Mouse (Mus musculus): ENCODE results near the gene Ecm2. TPM values are rescaled to one million over a fixed set of nuclear protein-coding genes. Genes with fewer than 3 reads are reported as not detected.

Ecm2 gene
- polyA plus RNA-seq, 1 experiment from 2014 or later: 1.1 TPM

GRCm38 (mm10) chr13:49466393-49467075, 38.1 kb upstream of the Ecm2 start:
- Histone ChIP-seq H3K27ac (ENCODE audit: low read depth, low read length) (peak overlapping the region; percentile 35; the same call in 1 of the 2 replicates), H3K4me3 (ENCODE audit: low read depth, low read length) (no peak overlapping the region), H3K9me3 (ENCODE audit: control insufficient read depth) (no peaks in the 10 kb centered on the region), H3K4me2 (replicated peaks; ENCODE audit: low read depth) (no peak overlapping the region), H3K9ac (ENCODE audit: low read depth, low read length) (no peak overlapping the region), H3K36me3 (ENCODE audit: control insufficient read depth, insufficient read depth) (peaks cover 25% of the 10 kb centered on the region), H3K27me3 (replicated peaks; ENCODE audit: control insufficient read depth, insufficient read depth, low read length) (no peaks in the 10 kb centered on the region), H3K4me1 (replicated peaks; ENCODE audit: control insufficient read depth, insufficient read depth, low read length) (no peaks in the 10 kb centered on the region)
- WGBS: 76% methylated on average over 11 of the region's 11 CpGs
- ATAC-seq: no peak
- no peak for TF ChIP-seq CTCF (IDR thresholded peaks at IDR 0.05; ENCODE audit: low read depth)

- Histone ChIP-seq H3K9me3 (ENCODE audit: control insufficient read depth) (no peaks in the 10 kb centered on the region), H3K36me3 (ENCODE audit: control insufficient read depth, insufficient read depth) (peaks cover 14% of the 10 kb centered on the region), H3K27ac (ENCODE audit: low read depth, low read length) (no peak overlapping the region), H3K4me3 (ENCODE audit: low read depth, low read length) (no peak overlapping the region), H3K4me1 (replicated peaks; ENCODE audit: control insufficient read depth, insufficient read depth, low read length) (no peaks in the 10 kb centered on the region), H3K9ac (ENCODE audit: low read depth, low read length) (no peak overlapping the region), H3K4me2 (replicated peaks; ENCODE audit: low read depth) (no peak overlapping the region), H3K27me3 (replicated peaks; ENCODE audit: control insufficient read depth, insufficient read depth, low read length) (no peaks in the 10 kb centered on the region)
- ATAC-seq: no peak
- no peak for TF ChIP-seq CTCF (IDR thresholded peaks at IDR 0.05; ENCODE audit: low read depth)
- 68% methylated on average over 2 of the region's 2 CpGs for WGBS
Observed at GRCm38 (mm10) chr13:49467585-49467984, 37.0 kb upstream of the Ecm2 start.

- Histone ChIP-seq H3K36me3 (ENCODE audit: control insufficient read depth, insufficient read depth) (peaks cover 14% of the 10 kb centered on the region), H3K4me2 (replicated peaks; ENCODE audit: low read depth) (no peak overlapping the region), H3K4me3 (ENCODE audit: low read depth, low read length) (no peak overlapping the region), H3K27ac (ENCODE audit: low read depth, low read length) (no peak overlapping the region), H3K9ac (ENCODE audit: low read depth, low read length) (no peak overlapping the region), H3K27me3 (replicated peaks; ENCODE audit: control insufficient read depth, insufficient read depth, low read length) (no peaks in the 10 kb centered on the region), H3K9me3 (ENCODE audit: control insufficient read depth) (no peaks in the 10 kb centered on the region), H3K4me1 (replicated peaks; ENCODE audit: control insufficient read depth, insufficient read depth, low read length) (no peaks in the 10 kb centered on the region)
- peak; percentile 35 for TF ChIP-seq CTCF (IDR thresholded peaks at IDR 0.05; ENCODE audit: low read depth)
- ATAC-seq: no peak
- 92% methylated on average over 5 of the region's 5 CpGs for WGBS
Observed at GRCm38 (mm10) chr13:49469002-49469401, 35.6 kb upstream of the Ecm2 start.

- no peak for TF ChIP-seq CTCF (IDR thresholded peaks at IDR 0.05; ENCODE audit: low read depth)
- ATAC-seq: no peak
- Histone ChIP-seq H3K9me3 (ENCODE audit: control insufficient read depth) (no peaks in the 10 kb centered on the region), H3K27me3 (replicated peaks; ENCODE audit: control insufficient read depth, insufficient read depth, low read length) (no peaks in the 10 kb centered on the region), H3K27ac (ENCODE audit: low read depth, low read length) (no peak overlapping the region), H3K4me1 (replicated peaks; ENCODE audit: control insufficient read depth, insufficient read depth, low read length) (no peaks in the 10 kb centered on the region), H3K9ac (ENCODE audit: low read depth, low read length) (no peak overlapping the region), H3K4me2 (replicated peaks; ENCODE audit: low read depth) (no peak overlapping the region), H3K4me3 (ENCODE audit: low read depth, low read length) (no peak overlapping the region), H3K36me3 (ENCODE audit: control insufficient read depth, insufficient read depth) (peaks cover 3% of the 10 kb centered on the region)
- 86% methylated on average over 4 of the region's 4 CpGs for WGBS
Observed at GRCm38 (mm10) chr13:49470319-49470718, 34.3 kb upstream of the Ecm2 start.

GRCm38 (mm10) chr13:49470806-49471205, 33.8 kb upstream of the Ecm2 start:
- 57% methylated on average over 4 of the region's 4 CpGs for WGBS
- no peak for TF ChIP-seq CTCF (IDR thresholded peaks at IDR 0.05; ENCODE audit: low read depth)
- no peak for ATAC-seq
- Histone ChIP-seq H3K4me2 (replicated peaks; ENCODE audit: low read depth) (no peak overlapping the region), H3K4me3 (ENCODE audit: low read depth, low read length) (no peak overlapping the region), H3K4me1 (replicated peaks; ENCODE audit: control insufficient read depth, insufficient read depth, low read length) (no peaks in the 10 kb centered on the region), H3K9ac (ENCODE audit: low read depth, low read length) (no peak overlapping the region), H3K27me3 (replicated peaks; ENCODE audit: control insufficient read depth, insufficient read depth, low read length) (no peaks in the 10 kb centered on the region), H3K9me3 (ENCODE audit: control insufficient read depth) (no peaks in the 10 kb centered on the region), H3K36me3 (ENCODE audit: control insufficient read depth, insufficient read depth) (no peaks in the 10 kb centered on the region), H3K27ac (ENCODE audit: low read depth, low read length) (no peak overlapping the region)

GRCm38 (mm10) chr13:49471981-49472675, 32.5 kb upstream of the Ecm2 start:
- 60% methylated on average over 4 of the region's 4 CpGs for WGBS
- no peaks in the 10 kb centered on the region for H3K9me3 ChIP-seq (ENCODE audit: control insufficient read depth)
- ATAC-seq: no peak
- H3K4me1 ChIP-seq (replicated peaks; ENCODE audit: control insufficient read depth, insufficient read depth, low read length): no peaks in the 10 kb centered on the region
- H3K4me3 ChIP-seq (ENCODE audit: low read depth, low read length): no peak overlapping the region
- no peak overlapping the region for H3K9ac ChIP-seq (ENCODE audit: low read depth, low read length)
- H3K27me3 ChIP-seq (replicated peaks; ENCODE audit: control insufficient read depth, insufficient read depth, low read length): no peaks in the 10 kb centered on the region
- no peaks in the 10 kb centered on the region for H3K36me3 ChIP-seq (ENCODE audit: control insufficient read depth, insufficient read depth)
- no peak overlapping the region for H3K27ac ChIP-seq (ENCODE audit: low read depth, low read length)
- TF ChIP-seq CTCF (IDR thresholded peaks at IDR 0.05; ENCODE audit: low read depth): no peak
- no peak overlapping the region for H3K4me2 ChIP-seq (replicated peaks; ENCODE audit: low read depth)

Data from intestine, postnatal 0 days (tissue).